Comparison of ENCODE assay signal across 9 mouse cellular contexts in genomic region chr19:9027795-9028194, GRCm38 (mm10). TPM values are rescaled to one million over a fixed set of nuclear protein-coding genes. Genes with fewer than 3 reads are reported as not detected.
A peak's percentile ranks its signal among the peaks of the same experiment; 100 is the strongest.
DNase-seq lines count a peak whose midpoint lies in the region; ATAC-seq lines count a peak whose summit lies in the region.
"Had no signal": no experiment of that assay in that cellular context is flagged by ENCODE, and none has a peak within 500 bp of the region (broad histone marks: within the 10 kb centered on the region; RNA-seq: fewer than 3 reads in every experiment).

No protein-coding gene starts in this region.

- no peaks in the 10 kb centered on the region for H3K27me3 ChIP-seq in limb, embryonic 15.5 days
- no peaks in the 10 kb centered on the region for H3K27me3 ChIP-seq in limb, embryonic 10.5 days (ENCODE audit: low read depth, poor library complexity, severe bottlenecking)
- H3K27me3 ChIP-seq in neural tube, embryonic 15.5 days (replicated peaks) = no peaks in the 10 kb centered on the region

- no peaks in the 10 kb centered on the region for H3K36me3 ChIP-seq in limb, embryonic 15.5 days
- no peaks in the 10 kb centered on the region for H3K36me3 ChIP-seq in limb, embryonic 10.5 days
- H3K36me3 ChIP-seq in neural tube, embryonic 15.5 days = no peaks in the 10 kb centered on the region

- intact Hi-C loops in gastrocnemius, postnatal 14 days (cut with DNase I; ENCODE audit: low total_unique reads) = no loop called here

- H3K4me1 ChIP-seq in limb, embryonic 15.5 days = peaks cover 20% of the 10 kb centered on the region
- 0 out of 2 replicates have a peak, but pooled peaks cover 4% of the 10 kb centered on the region for H3K4me1 ChIP-seq in limb, embryonic 10.5 days
- H3K4me1 ChIP-seq in neural tube, embryonic 15.5 days = peaks cover 22% of the 10 kb centered on the region

- no peaks in the 10 kb centered on the region for H3K9me3 ChIP-seq in limb, embryonic 15.5 days
- H3K9me3 ChIP-seq in limb, embryonic 10.5 days (replicated peaks) = no peaks in the 10 kb centered on the region
- H3K9me3 ChIP-seq in neural tube, embryonic 15.5 days (replicated peaks) = no peaks in the 10 kb centered on the region

- H3K4me2 ChIP-seq in limb, embryonic 15.5 days = no peak overlapping the region
- H3K4me2 ChIP-seq in neural tube, embryonic 15.5 days = no peak overlapping the region

- DNase-seq in limb, embryonic 10.5 days (ENCODE audit: low spot score) = no peak
- DNase-seq in gastrocnemius, postnatal 14 days = peak; percentile 40
- peak; percentile 50 for DNase-seq in kidney, adult 9 months
- no peak for DNase-seq in thymus, postnatal 25 days
- no peak for DNase-seq in cerebellum, postnatal 36 days
- no peak for DNase-seq in thymus, postnatal 4 days

- WGBS in limb, embryonic 15.5 days = 23% methylated on average over 5 of the region's 5 CpGs
- WGBS in limb, embryonic 10.5 days = 54% methylated on average over 5 of the region's 5 CpGs
- 13% methylated on average over 5 of the region's 5 CpGs for WGBS in neural tube, embryonic 15.5 days

- no peak for ATAC-seq in limb, embryonic 15.5 days (ENCODE audit: insufficient number of reproducible peaks, low FRiP score, low TSS enrichment, low read depth)
- ATAC-seq in neural tube, embryonic 15.5 days (ENCODE audit: low FRiP score) = 0 out of 2 replicates have a peak, but pooled peaks have one; percentile 45

- H3K4me3 ChIP-seq in limb, embryonic 15.5 days = no peak overlapping the region
- no peak overlapping the region for H3K4me3 ChIP-seq in limb, embryonic 10.5 days
- H3K4me3 ChIP-seq in neural tube, embryonic 15.5 days (replicated peaks) = no peak overlapping the region

- peak overlapping the region; percentile 34; the same call in 1 of the 2 replicates for H3K27ac ChIP-seq in limb, embryonic 15.5 days
- H3K27ac ChIP-seq in limb, embryonic 10.5 days = no peak overlapping the region
- no peak overlapping the region; the same call in 1 of the 2 replicates for H3K27ac ChIP-seq in neural tube, embryonic 15.5 days (replicated peaks)

- H3K9ac ChIP-seq in limb, embryonic 15.5 days = no peak overlapping the region
- H3K9ac ChIP-seq in neural tube, embryonic 15.5 days (replicated peaks) = no peak overlapping the region

RNA-seq across cellular contexts. Expression of gene Ahnak, which starts 38.7 kb away (rescaled TPM):
- 96.4 and 104 TPM in 2 replicates for polyA plus RNA-seq in limb, embryonic 15.5 days (2015; fragmentation: Nextera tagmentation; extraction: Ambion mirVana)
- 5.3 and 8.9 TPM in 2 replicates for polyA plus RNA-seq in limb, embryonic 10.5 days (2016; fragmentation: Nextera tagmentation; extraction: Ambion mirVana)
- total RNA-seq in gastrocnemius, postnatal 14 days (2021) = 100 to 1,000 TPM; 194 to 197 TPM
- 4.4 and 8.0 TPM in 2 replicates for polyA plus RNA-seq in neural tube, embryonic 15.5 days (2015; fragmentation: Nextera tagmentation; extraction: Ambion mirVana)

RNA-seq across cellular contexts. Expression of gene Scgb1a1, which starts 60.0 kb away (rescaled TPM):
- 0.98 and 1.2 TPM in 2 replicates for polyA plus RNA-seq in limb, embryonic 15.5 days (2015; fragmentation: Nextera tagmentation; extraction: Ambion mirVana)
- polyA plus RNA-seq in limb, embryonic 10.5 days (2016; fragmentation: Nextera tagmentation; extraction: Ambion mirVana) = not detected in 2 replicates
- not detected for total RNA-seq in gastrocnemius, postnatal 14 days (2021)
- polyA plus RNA-seq in neural tube, embryonic 15.5 days (2015; fragmentation: Nextera tagmentation; extraction: Ambion mirVana) = not detected in 2 replicates
- total RNA-seq: neutrophil, adult 5-6 weeks had no signal

Comparison
In these comparisons a context has a peak if more than half of its experiments do, and no peak if none do; other contexts are left out.
1. DNase-seq: peak in gastrocnemius, postnatal 14 days (single experiment) and kidney, adult 9 months (single experiment); none in limb, embryonic 10.5 days (single experiment), thymus, postnatal 25 days (single experiment), cerebellum, postnatal 36 days (0 of 2) and thymus, postnatal 4 days (single experiment).